Mouse (Mus musculus): ENCODE results near the gene Adig. TPM values are rescaled to one million over a fixed set of nuclear protein-coding genes. Genes with fewer than 3 reads are reported as not detected.

Gene Adig
- polyA plus RNA-seq, 1 experiment from 2014 or later, result not detected

DNA sequence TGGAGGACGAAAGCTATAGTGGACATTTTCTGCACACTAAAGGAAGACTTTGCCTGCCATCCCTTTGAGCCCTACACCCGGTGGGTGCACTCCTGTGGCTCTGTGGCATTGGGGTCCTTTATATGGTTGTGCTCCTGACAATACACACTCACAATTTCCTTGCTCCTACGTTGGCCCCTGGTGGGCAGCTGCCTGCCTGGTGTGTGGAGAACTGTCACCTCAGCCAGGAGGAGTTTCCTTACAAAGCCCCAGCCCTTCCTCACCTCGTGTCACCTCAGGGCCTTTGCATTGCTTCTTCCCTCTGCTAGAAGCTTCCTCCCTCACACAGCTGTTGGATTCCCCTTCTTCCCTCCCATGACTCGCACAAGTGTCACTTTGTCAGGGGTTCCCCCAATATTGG, 4.1 kb downstream of the Adig start:
- 79% methylated on average over 5 of the region's 5 CpGs for WGBS
- no peaks in the 10 kb centered on the region for H3K4me1 ChIP-seq (ENCODE audit: control insufficient read depth, insufficient read depth, low read length)
- H3K27me3 ChIP-seq (ENCODE audit: control insufficient read depth, insufficient read depth, low read length), result no peaks in the 10 kb centered on the region
- no peaks in the 10 kb centered on the region for H3K36me3 ChIP-seq (ENCODE audit: control insufficient read depth, insufficient read depth, low read length)
- H3K9ac ChIP-seq (replicated peaks; ENCODE audit: low read length), result no peak overlapping the region
- no peak overlapping the region for H3K4me3 ChIP-seq (replicated peaks; ENCODE audit: low read depth, low read length)
- DNase-seq (no peak), ATAC-seq (ENCODE audit: low FRiP score, low TSS enrichment) (no peak)
- H3K4me2 ChIP-seq (ENCODE audit: low read length), result no peak overlapping the region
- no peak overlapping the region for H3K27ac ChIP-seq (replicated peaks; ENCODE audit: low read depth, low read length)
- H3K9me3 ChIP-seq (ENCODE audit: control insufficient read depth, low read length), result no peaks in the 10 kb centered on the region

DNA sequence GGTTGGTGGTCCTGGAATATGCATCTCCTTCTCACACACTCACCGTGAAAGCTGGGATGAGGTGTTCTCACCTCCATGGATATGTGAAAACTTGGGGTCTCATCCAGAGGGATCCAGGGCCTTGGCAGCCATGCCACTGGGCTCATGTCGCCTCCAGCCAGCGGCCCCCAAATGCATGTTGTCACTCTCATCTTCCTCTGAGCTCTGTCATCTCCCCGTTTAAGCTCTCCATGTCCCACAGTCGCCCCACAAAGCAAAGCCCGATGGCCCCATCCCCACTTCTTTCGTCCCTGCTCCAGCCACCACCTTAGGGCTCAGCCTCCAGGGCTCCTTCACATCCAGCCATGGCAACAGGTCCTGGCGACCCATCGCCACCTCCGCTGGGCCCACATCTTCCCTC, 4.6 kb downstream of the Adig start:
- H3K9ac ChIP-seq (replicated peaks; ENCODE audit: low read length), result no peak overlapping the region
- WGBS, result 95% methylated on average over 10 of the region's 10 CpGs
- no peak overlapping the region for H3K4me3 ChIP-seq (replicated peaks; ENCODE audit: low read depth, low read length)
- no peaks in the 10 kb centered on the region for H3K9me3 ChIP-seq (ENCODE audit: control insufficient read depth, low read length)
- ATAC-seq (ENCODE audit: low FRiP score, low TSS enrichment) (no peak), DNase-seq (no peak)
- no peak overlapping the region for H3K27ac ChIP-seq (replicated peaks; ENCODE audit: low read depth, low read length)
- no peaks in the 10 kb centered on the region for H3K36me3 ChIP-seq (ENCODE audit: control insufficient read depth, insufficient read depth, low read length)
- no peaks in the 10 kb centered on the region for H3K4me1 ChIP-seq (ENCODE audit: control insufficient read depth, insufficient read depth, low read length)
- no peaks in the 10 kb centered on the region for H3K27me3 ChIP-seq (ENCODE audit: control insufficient read depth, insufficient read depth, low read length)
- no peak overlapping the region for H3K4me2 ChIP-seq (ENCODE audit: low read length)

DNA sequence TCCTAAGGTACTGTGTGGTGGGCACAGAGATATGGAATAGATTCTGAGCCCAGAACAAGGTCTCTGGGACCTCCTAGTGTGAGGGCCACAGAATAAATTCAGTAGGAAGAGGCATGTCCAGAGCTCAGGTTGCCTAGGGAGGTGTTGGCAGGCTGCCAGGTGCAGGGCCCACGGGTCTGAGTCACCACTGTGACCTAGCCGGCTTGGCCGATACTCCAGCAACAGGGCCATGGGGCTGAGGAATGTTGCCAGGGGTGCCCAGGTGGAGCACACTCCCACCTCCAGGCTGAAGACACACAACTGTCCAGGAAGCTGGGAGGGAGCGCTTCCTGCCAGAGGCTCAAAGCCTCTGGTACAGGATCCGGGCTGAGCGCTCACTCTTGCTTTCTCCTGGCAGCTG, 8.3 kb downstream of the Adig start:
- DNase-seq (no peak), ATAC-seq (ENCODE audit: low FRiP score, low TSS enrichment) (no peak)
- H3K4me3 ChIP-seq (replicated peaks; ENCODE audit: low read depth, low read length), result no peak overlapping the region
- H3K9ac ChIP-seq (replicated peaks; ENCODE audit: low read length), result no peak overlapping the region
- no peaks in the 10 kb centered on the region for H3K9me3 ChIP-seq (ENCODE audit: control insufficient read depth, low read length)
- H3K36me3 ChIP-seq (ENCODE audit: control insufficient read depth, insufficient read depth, low read length), result no peaks in the 10 kb centered on the region
- no peak overlapping the region for H3K27ac ChIP-seq (replicated peaks; ENCODE audit: low read depth, low read length)
- no peaks in the 10 kb centered on the region for H3K27me3 ChIP-seq (ENCODE audit: control insufficient read depth, insufficient read depth, low read length)
- H3K4me2 ChIP-seq (ENCODE audit: low read length), result no peak overlapping the region
- H3K4me1 ChIP-seq (ENCODE audit: control insufficient read depth, insufficient read depth, low read length), result no peaks in the 10 kb centered on the region
- WGBS, result 80% methylated on average over 6 of the region's 6 CpGs

DNA sequence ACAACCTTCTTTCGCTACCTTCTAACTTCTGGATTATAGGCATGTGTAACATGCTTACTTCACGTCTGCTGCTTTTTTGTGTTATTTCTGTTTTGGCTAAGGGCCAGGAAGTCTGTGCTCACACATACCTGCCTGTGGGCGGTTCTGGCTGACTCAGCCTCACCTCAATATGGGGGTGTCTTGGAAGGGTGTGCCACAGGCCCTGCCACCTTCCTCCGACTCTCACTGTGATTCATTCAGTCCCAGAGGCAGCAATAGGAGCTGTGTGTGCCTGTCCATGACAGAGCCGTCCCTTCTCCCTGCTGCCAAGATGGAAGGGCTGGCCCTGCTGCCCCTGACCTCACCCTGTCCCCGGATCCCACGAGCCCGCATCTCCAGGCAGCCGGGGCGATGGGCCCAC, 10.1 kb downstream of the Adig start, which contains the start of gene Arhgap40:
Gene Arhgap40 (plus strand): TSS at position 269 of the 400 bp plus-strand sequence.
- H3K36me3 ChIP-seq (ENCODE audit: control insufficient read depth, insufficient read depth, low read length), result no peaks in the 10 kb centered on the region
- H3K9me3 ChIP-seq (ENCODE audit: control insufficient read depth, low read length), result no peaks in the 10 kb centered on the region
- H3K4me2 ChIP-seq (ENCODE audit: low read length), result no peak within 1 kb of the TSS
- no peak for DNase-seq
- H3K27me3 ChIP-seq (ENCODE audit: control insufficient read depth, insufficient read depth, low read length), result no peaks in the 10 kb centered on the region
- no peak for ATAC-seq (ENCODE audit: low FRiP score, low TSS enrichment)
- H3K27ac ChIP-seq (replicated peaks; ENCODE audit: low read depth, low read length), result no peak within 1 kb of the TSS
- WGBS, result 93% methylated on average over 10 of the region's 10 CpGs
- no peak within 1 kb of the TSS for H3K9ac ChIP-seq (replicated peaks; ENCODE audit: low read length)
- no peak within 1 kb of the TSS for H3K4me3 ChIP-seq (replicated peaks; ENCODE audit: low read depth, low read length)
- H3K4me1 ChIP-seq (ENCODE audit: control insufficient read depth, insufficient read depth, low read length), result no peaks in the 10 kb centered on the region

DNA sequence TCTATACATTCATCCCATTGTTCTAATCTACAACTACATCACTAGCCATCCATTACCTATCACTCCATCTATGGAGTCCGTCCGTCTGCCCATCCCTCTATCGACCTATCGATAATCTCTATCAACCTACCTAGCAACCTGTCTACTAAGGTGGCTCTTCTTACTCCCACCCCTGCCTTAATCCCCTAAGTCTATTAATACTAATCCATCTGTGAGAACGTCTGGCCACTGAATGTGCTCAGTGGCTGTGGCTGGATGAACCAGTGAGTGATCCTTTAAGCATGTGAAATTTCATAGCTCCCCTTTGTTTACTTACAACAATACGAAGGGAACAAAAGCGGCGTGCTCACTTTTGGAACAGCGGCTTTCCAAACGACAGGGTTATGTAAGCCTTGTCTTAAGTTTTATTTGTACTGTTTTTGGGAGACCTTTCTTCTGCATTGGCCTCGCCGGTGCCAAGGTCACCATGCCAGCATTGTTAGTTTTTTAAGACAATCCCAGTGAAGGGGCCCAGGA, 11.5 kb downstream of the Adig start:
- no peak for DNase-seq
- no peaks in the 10 kb centered on the region for H3K27me3 ChIP-seq (ENCODE audit: control insufficient read depth, insufficient read depth, low read length)
- ATAC-seq (ENCODE audit: low FRiP score, low TSS enrichment), result no peak
- H3K27ac ChIP-seq (replicated peaks; ENCODE audit: low read depth, low read length), result no peak overlapping the region
- no peaks in the 10 kb centered on the region for H3K4me1 ChIP-seq (ENCODE audit: control insufficient read depth, insufficient read depth, low read length)
- no peaks in the 10 kb centered on the region for H3K9me3 ChIP-seq (ENCODE audit: control insufficient read depth, low read length)
- no peaks in the 10 kb centered on the region for H3K36me3 ChIP-seq (ENCODE audit: control insufficient read depth, insufficient read depth, low read length)
- no peak overlapping the region for H3K4me3 ChIP-seq (replicated peaks; ENCODE audit: low read depth, low read length)
- no peak overlapping the region for H3K4me2 ChIP-seq (ENCODE audit: low read length)
- 67% methylated on average over 12 of the region's 12 CpGs for WGBS
- H3K9ac ChIP-seq (replicated peaks; ENCODE audit: low read length), result no peak overlapping the region

DNA sequence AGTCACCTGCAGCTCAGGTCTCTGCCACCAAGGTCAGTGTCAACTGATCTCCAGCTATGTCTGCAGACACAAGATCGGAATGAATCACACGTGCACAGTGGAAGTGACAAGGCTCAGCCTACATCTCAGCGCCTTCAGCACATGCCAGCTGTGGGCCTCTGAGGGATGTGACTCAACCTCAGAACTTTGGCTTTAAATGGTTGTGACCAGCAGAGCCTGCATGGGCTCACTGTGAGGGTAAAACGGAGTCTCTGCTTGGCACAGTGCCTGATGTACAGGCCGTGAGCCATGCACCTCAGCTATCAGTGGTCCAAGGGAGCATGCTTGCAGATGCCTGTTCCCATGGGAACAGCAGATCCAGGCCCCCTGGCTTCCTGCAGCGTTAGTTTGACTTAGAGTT, 16.2 kb downstream of the Adig start:
- ATAC-seq (ENCODE audit: low FRiP score, low TSS enrichment), result no peak
- Histone ChIP-seq H3K4me3 (replicated peaks; ENCODE audit: low read depth, low read length) (no peak overlapping the region), H3K27ac (replicated peaks; ENCODE audit: low read depth, low read length) (no peak overlapping the region), H3K27me3 (ENCODE audit: control insufficient read depth, insufficient read depth, low read length) (no peaks in the 10 kb centered on the region), H3K4me2 (ENCODE audit: low read length) (no peak overlapping the region), H3K4me1 (ENCODE audit: control insufficient read depth, insufficient read depth, low read length) (no peaks in the 10 kb centered on the region), H3K9ac (replicated peaks; ENCODE audit: low read length) (no peak overlapping the region), H3K36me3 (ENCODE audit: control insufficient read depth, insufficient read depth, low read length) (no peaks in the 10 kb centered on the region), H3K9me3 (ENCODE audit: control insufficient read depth, low read length) (no peaks in the 10 kb centered on the region)
- no peak for DNase-seq
- 64% methylated on average over 6 of the region's 6 CpGs for WGBS

DNA sequence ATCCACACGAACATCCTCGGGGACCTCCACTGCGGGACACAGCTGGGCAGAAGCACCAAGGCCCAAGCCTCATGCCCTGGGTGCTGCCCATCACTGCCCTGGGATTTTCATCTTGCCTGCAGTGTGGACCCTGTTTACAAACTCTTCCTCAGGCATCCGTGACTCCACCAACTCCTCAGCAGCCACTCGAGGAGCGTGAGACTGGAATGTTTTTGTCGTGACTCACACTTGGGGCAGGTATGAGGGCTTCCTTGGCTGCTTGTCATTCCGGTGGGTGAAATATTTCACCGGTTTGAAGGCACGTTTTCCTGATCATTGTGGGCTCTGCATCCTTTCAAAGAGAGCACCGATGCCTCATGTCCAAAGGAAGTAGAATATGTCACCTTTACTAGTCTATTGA, 16.7 kb downstream of the Adig start:
- Histone ChIP-seq H3K9me3 (ENCODE audit: control insufficient read depth, low read length) (no peaks in the 10 kb centered on the region), H3K4me2 (ENCODE audit: low read length) (no peak overlapping the region)
- ATAC-seq (ENCODE audit: low FRiP score, low TSS enrichment), result no peak

DNA sequence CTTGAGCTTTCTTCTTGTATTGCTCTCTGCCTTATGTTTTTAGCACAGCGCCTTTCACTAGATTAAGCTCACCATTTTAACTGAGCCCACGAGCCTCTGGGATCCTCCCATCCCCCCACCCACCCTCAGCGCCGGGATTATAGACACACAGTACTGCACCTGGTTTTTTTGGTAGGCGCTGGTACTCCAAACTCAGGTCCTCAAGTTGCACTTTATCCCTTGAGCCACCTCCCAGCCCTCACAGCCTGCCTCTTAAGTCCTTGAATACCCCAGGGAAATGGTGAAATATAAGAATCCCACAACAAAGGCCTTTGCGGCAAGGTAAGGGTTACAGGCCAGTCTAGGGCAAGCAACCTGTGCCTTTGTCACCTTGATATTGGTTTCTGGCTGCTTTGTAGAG, 17.4 kb downstream of the Adig start:
- WGBS, result 73% methylated on average over 6 of the region's 6 CpGs
- no peak for ATAC-seq (ENCODE audit: low FRiP score, low TSS enrichment)
- no peaks in the 10 kb centered on the region for H3K4me1 ChIP-seq (ENCODE audit: control insufficient read depth, insufficient read depth, low read length)

More for the DNA sequence above, 16.7 kb downstream of the Adig start:
- H3K36me3 ChIP-seq (ENCODE audit: control insufficient read depth, insufficient read depth, low read length), result no peaks in the 10 kb centered on the region
- DNase-seq, result no peak
- no peaks in the 10 kb centered on the region for H3K4me1 ChIP-seq (ENCODE audit: control insufficient read depth, insufficient read depth, low read length)
- no peaks in the 10 kb centered on the region for H3K27me3 ChIP-seq (ENCODE audit: control insufficient read depth, insufficient read depth, low read length)
- no peak overlapping the region for H3K9ac ChIP-seq (replicated peaks; ENCODE audit: low read length)
- H3K27ac ChIP-seq (replicated peaks; ENCODE audit: low read depth, low read length), result no peak overlapping the region
- no peak overlapping the region for H3K4me3 ChIP-seq (replicated peaks; ENCODE audit: low read depth, low read length)
- WGBS, result 84% methylated on average over 11 of the region's 11 CpGs

DNA sequence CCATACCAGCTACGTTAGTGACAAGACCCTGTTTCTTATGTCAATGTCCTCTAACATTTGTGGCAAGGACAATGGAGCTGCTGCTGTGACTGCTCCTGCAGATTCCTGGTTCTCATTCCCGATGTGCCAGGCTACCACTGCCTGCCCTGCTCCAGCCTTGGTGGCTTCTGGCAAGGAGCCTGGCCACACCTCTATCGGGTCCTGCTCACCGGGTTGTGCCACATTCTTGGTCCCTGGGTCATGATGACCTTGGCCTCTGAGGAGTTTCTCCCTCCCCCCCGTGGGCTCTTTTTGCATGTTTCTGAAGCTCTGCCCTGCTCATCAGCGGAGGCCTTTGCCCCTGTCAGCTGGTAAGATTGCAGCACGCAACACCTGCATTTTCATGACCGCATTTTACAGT, 20.6 kb downstream of the Adig start:
- H3K4me3 ChIP-seq (replicated peaks; ENCODE audit: low read depth, low read length), result no peak overlapping the region
- H3K4me2 ChIP-seq (ENCODE audit: low read length), result no peak overlapping the region
- no peaks in the 10 kb centered on the region for H3K9me3 ChIP-seq (ENCODE audit: control insufficient read depth, low read length)
- H3K27me3 ChIP-seq (ENCODE audit: control insufficient read depth, insufficient read depth, low read length), result no peaks in the 10 kb centered on the region
- no peaks in the 10 kb centered on the region for H3K36me3 ChIP-seq (ENCODE audit: control insufficient read depth, insufficient read depth, low read length)
- no peak overlapping the region for H3K9ac ChIP-seq (replicated peaks; ENCODE audit: low read length)
- ATAC-seq (ENCODE audit: low FRiP score, low TSS enrichment) (no peak), DNase-seq (no peak)
- WGBS, result 83% methylated on average over 8 of the region's 8 CpGs
- H3K27ac ChIP-seq (replicated peaks; ENCODE audit: low read depth, low read length), result no peak overlapping the region
- H3K4me1 ChIP-seq (ENCODE audit: control insufficient read depth, insufficient read depth, low read length), result no peaks in the 10 kb centered on the region

More for the DNA sequence above, 17.4 kb downstream of the Adig start:
- no peaks in the 10 kb centered on the region for H3K36me3 ChIP-seq (ENCODE audit: control insufficient read depth, insufficient read depth, low read length)
- H3K4me2 ChIP-seq (ENCODE audit: low read length), result no peak overlapping the region
- H3K27me3 ChIP-seq (ENCODE audit: control insufficient read depth, insufficient read depth, low read length), result no peaks in the 10 kb centered on the region
- no peaks in the 10 kb centered on the region for H3K9me3 ChIP-seq (ENCODE audit: control insufficient read depth, low read length)
- no peak overlapping the region for H3K27ac ChIP-seq (replicated peaks; ENCODE audit: low read depth, low read length)
- DNase-seq, result no peak
- H3K9ac ChIP-seq (replicated peaks; ENCODE audit: low read length), result no peak overlapping the region
- no peak overlapping the region for H3K4me3 ChIP-seq (replicated peaks; ENCODE audit: low read depth, low read length)

Measured in midbrain, embryonic 14.5 days (tissue).